Mouse (Mus musculus) neural tube, embryonic 13.5 days (tissue): ENCODE results near the gene Pold1. TPM values are rescaled to one million over a fixed set of nuclear protein-coding genes. Genes with fewer than 3 reads are reported as not detected.
A peak's percentile ranks its signal among the peaks of the same experiment; 100 is the strongest.

ENCODE experiments used
- ATAC-seq: fragments of 200-750 bp; cut with Nextera tagmentation; 2 replicates; pipeline ENCODE4 v1.8.0; 2017; ENCODE audit warnings: low read depth, mild to moderate bottlenecking, moderate TSS enrichment, moderate library complexity
- H3K27ac ChIP-seq: fragments of 300-500 bp; sonication (generic); replicated peaks from 2 replicates; pipeline ENCODE4 v1.5.1; 2015; ENCODE audit warnings: moderate library complexity, mild to moderate bottlenecking, inconsistent platforms
- H3K27me3 ChIP-seq: fragments of 300-500 bp; sonication (generic); 2 replicates; pipeline ENCODE4 v1.6.1; 2015; ENCODE audit warnings: mild to moderate bottlenecking, inconsistent platforms
- H3K36me3 ChIP-seq: fragments of 300-500 bp; sonication (generic); 2 replicates; pipeline ENCODE4 v1.6.1; 2015; ENCODE audit warnings: mild to moderate bottlenecking, inconsistent platforms
- H3K4me1 ChIP-seq: fragments of 300-500 bp; sonication (generic); replicated peaks from 2 replicates; pipeline ENCODE4 v1.6.1; 2015; ENCODE audit warnings: inconsistent platforms
- H3K4me2 ChIP-seq: fragments of 300-500 bp; sonication (generic); 2 replicates; pipeline ENCODE4 v1.6.1; 2015; ENCODE audit warnings: inconsistent platforms, mild to moderate bottlenecking, moderate library complexity
- H3K4me3 ChIP-seq: fragments of 300-500 bp; sonication (generic); 2 replicates; pipeline ENCODE4 v1.5.1; 2015; ENCODE audit warnings: mild to moderate bottlenecking, inconsistent platforms
- H3K9ac ChIP-seq: fragments of 300-500 bp; sonication (generic); 2 replicates; pipeline ENCODE4 v1.6.1; 2015; ENCODE audit warnings: moderate library complexity, mild to moderate bottlenecking, inconsistent platforms
- H3K9me3 ChIP-seq: fragments of 300-500 bp; sonication (generic); 2 replicates; pipeline ENCODE4 v1.6.1; 2016; ENCODE audit warnings: inconsistent platforms
- WGBS: fragments of 180-500 bp; shearing (Covaris S2); methylation state at CpG from one replicate; pipeline ENCODE4 v1.1.7; 2015; 5-methylcytosine and 5-hydroxymethylcytosine counted together
- polyA plus RNA-seq: library from polyadenylated mRNA; unstranded; fragments of >200 nt; fragmentation: Nextera tagmentation; extraction: Ambion mirVana; gene quantifications from 2 replicates; pipeline ENCODE4 v1.2.1, GENCODE M21; 2015

Pold1 gene
- polyA plus RNA-seq, 1 experiment from 2014 or later, result 22.5 TPM

GRCm38 (mm10) chr7:44500046-44500445, 48.6 kb downstream of the Pold1 start:
- Histone ChIP-seq H3K27ac (no peak overlapping the region), H3K9me3 (no peaks in the 10 kb centered on the region), H3K36me3 (no peaks in the 10 kb centered on the region), H3K4me2 (no peak overlapping the region), H3K9ac (no peak overlapping the region), H3K4me3 (no peak overlapping the region), H3K27me3 (peaks cover 3% of the 10 kb centered on the region; the same call in 1 of the 2 replicates), H3K4me1 (peaks cover 19% of the 10 kb centered on the region)
- no peak for ATAC-seq
- WGBS, result 58% methylated on average over 20 of the region's 20 CpGs

- no peak overlapping the region for H3K27ac ChIP-seq
- no peak overlapping the region for H3K9ac ChIP-seq
- peaks cover 3% of the 10 kb centered on the region; the same call in 1 of the 2 replicates for H3K27me3 ChIP-seq
- peaks cover 4% of the 10 kb centered on the region; the same call in 1 of the 2 replicates for H3K36me3 ChIP-seq
- no peak overlapping the region for H3K4me3 ChIP-seq
- peaks cover 30% of the 10 kb centered on the region for H3K4me1 ChIP-seq
- 81% methylated on average over 1 of the region's 1 CpGs for WGBS
- no peak overlapping the region for H3K4me2 ChIP-seq
- no peak for ATAC-seq
- H3K9me3 ChIP-seq, result no peaks in the 10 kb centered on the region
These were observed 49.7 kb downstream of the Pold1 start for GRCm38 (mm10) chr7:44498922-44499321.

DNA sequence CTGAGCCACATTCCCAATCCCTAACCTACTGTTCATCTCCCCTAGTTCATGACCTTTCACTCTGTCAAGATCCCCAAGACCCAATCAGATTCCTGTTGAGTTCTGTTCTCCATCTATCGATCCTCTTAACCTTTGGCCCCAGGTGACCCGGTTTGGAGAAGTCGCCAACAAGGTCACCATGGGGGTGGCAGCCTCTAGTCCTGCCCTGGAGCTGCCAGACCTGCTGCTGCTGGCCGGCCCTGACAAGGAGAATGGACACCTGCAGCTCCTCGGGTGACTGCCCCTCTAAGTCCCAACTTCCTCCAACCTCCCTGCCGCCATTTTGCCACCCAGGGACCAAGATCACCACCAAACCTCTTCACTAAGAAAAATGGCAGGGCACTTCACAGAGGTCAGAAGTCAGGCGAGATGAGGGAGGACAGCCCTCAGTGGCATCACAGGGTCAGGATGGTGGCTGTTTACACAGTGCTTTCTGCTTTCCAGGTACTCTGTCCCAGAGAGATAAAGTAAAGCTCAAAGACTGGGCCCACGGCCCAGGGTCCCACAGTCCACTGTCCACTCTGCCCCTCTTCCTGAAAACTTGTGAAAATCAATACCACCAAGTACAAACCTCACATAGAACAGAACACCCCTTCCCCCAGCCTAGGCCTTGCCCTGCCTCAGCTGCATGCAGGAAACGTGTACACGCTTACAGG, 51.1 kb downstream of the Pold1 start:
- Histone ChIP-seq H3K27me3 (no peaks in the 10 kb centered on the region), H3K9me3 (no peaks in the 10 kb centered on the region), H3K4me2 (peak overlapping the region; percentile 85), H3K27ac (peak overlapping the region; percentile 95), H3K4me3 (peak overlapping the region; percentile 86), H3K9ac (peak overlapping the region; percentile 95), H3K36me3 (peaks cover 17% of the 10 kb centered on the region), H3K4me1 (peaks cover 32% of the 10 kb centered on the region)
- 88% methylated on average over 10 of the region's 10 CpGs for WGBS
- ATAC-seq, result no peak

GRCm38 (mm10) chr7:44496771-44497109, 51.9 kb downstream of the Pold1 start:
- Histone ChIP-seq H3K27ac (peak overlapping the region; percentile 95), H3K27me3 (no peaks in the 10 kb centered on the region), H3K36me3 (peaks cover 25% of the 10 kb centered on the region), H3K4me3 (peak overlapping the region; percentile 86), H3K4me2 (peak overlapping the region; percentile 85), H3K9me3 (no peaks in the 10 kb centered on the region), H3K9ac (peak overlapping the region; percentile 95), H3K4me1 (peaks cover 32% of the 10 kb centered on the region)
- under 1% methylated on average over 26 of the region's 26 CpGs for WGBS
- ATAC-seq, result no peak

GRCm38 (mm10) chr7:44495992-44496770, 52.5 kb downstream of the Pold1 start, which contains the start of the genes Emc10 and Fam71e1:
Gene Emc10, minus strand, starts transcription at chr7:44496529.
Gene Fam71e1, plus strand, starts transcription at chr7:44496581.
- peak; percentile 96 for ATAC-seq
- no peaks in the 10 kb centered on the region for H3K9me3 ChIP-seq
- 1% methylated on average over 58 of the region's 58 CpGs for WGBS
- peak within 1 kb of the TSS; percentile 95 for H3K27ac ChIP-seq
- peak within 1 kb of the TSS; percentile 95 for H3K9ac ChIP-seq
- H3K4me1 ChIP-seq, result peaks cover 32% of the 10 kb centered on the region
- H3K36me3 ChIP-seq, result peaks cover 30% of the 10 kb centered on the region
- H3K4me2 ChIP-seq, result peak within 1 kb of the TSS; percentile 85
- no peaks in the 10 kb centered on the region for H3K27me3 ChIP-seq
- peak within 1 kb of the TSS; percentile 86 for H3K4me3 ChIP-seq

- H3K9me3 ChIP-seq, result no peaks in the 10 kb centered on the region
- H3K9ac ChIP-seq, result peak overlapping the region; percentile 95
- H3K27ac ChIP-seq, result no peak overlapping the region
- peak overlapping the region; percentile 86 for H3K4me3 ChIP-seq
- H3K4me1 ChIP-seq, result peaks cover 32% of the 10 kb centered on the region
- ATAC-seq, result no peak
- peak overlapping the region; percentile 85 for H3K4me2 ChIP-seq
- peaks cover 41% of the 10 kb centered on the region for H3K36me3 ChIP-seq
- 75% methylated on average over 7 of the region's 7 CpGs for WGBS
- H3K27me3 ChIP-seq, result no peaks in the 10 kb centered on the region
These were observed 53.6 kb downstream of the Pold1 start for GRCm38 (mm10) chr7:44495086-44495485.

GRCm38 (mm10) chr7:44494681-44495080, 54.0 kb downstream of the Pold1 start:
- no peaks in the 10 kb centered on the region for H3K9me3 ChIP-seq
- peak overlapping the region; percentile 85; the same call in 1 of the 2 replicates for H3K4me2 ChIP-seq
- H3K27ac ChIP-seq, result no peak overlapping the region
- no peaks in the 10 kb centered on the region for H3K27me3 ChIP-seq
- H3K4me3 ChIP-seq, result peak overlapping the region; percentile 86; the same call in 1 of the 2 replicates
- peaks cover 32% of the 10 kb centered on the region for H3K4me1 ChIP-seq
- H3K36me3 ChIP-seq, result peaks cover 45% of the 10 kb centered on the region
- peak overlapping the region; percentile 27; the same call in 1 of the 2 replicates for H3K9ac ChIP-seq
- WGBS, result 95% methylated on average over 12 of the region's 12 CpGs
- ATAC-seq, result no peak

- ATAC-seq, result no peak
- Histone ChIP-seq H3K4me1 (peaks cover 29% of the 10 kb centered on the region), H3K27ac (no peak overlapping the region), H3K4me3 (no peak overlapping the region), H3K27me3 (no peaks in the 10 kb centered on the region), H3K9ac (peak overlapping the region; percentile 22; the same call in 1 of the 2 replicates), H3K4me2 (no peak overlapping the region), H3K9me3 (no peaks in the 10 kb centered on the region), H3K36me3 (peaks cover 64% of the 10 kb centered on the region)
- 91% methylated on average over 21 of the region's 21 CpGs for WGBS
These were observed 56.4 kb downstream of the Pold1 start for GRCm38 (mm10) chr7:44492166-44492826.

- no peak overlapping the region for H3K9ac ChIP-seq
- no peak overlapping the region for H3K27ac ChIP-seq
- H3K36me3 ChIP-seq, result peaks cover 64% of the 10 kb centered on the region
- no peaks in the 10 kb centered on the region for H3K27me3 ChIP-seq
- H3K4me1 ChIP-seq, result peaks cover 32% of the 10 kb centered on the region
- ATAC-seq, result no peak
- no peaks in the 10 kb centered on the region for H3K9me3 ChIP-seq
- H3K4me2 ChIP-seq, result no peak overlapping the region
- H3K4me3 ChIP-seq, result no peak overlapping the region
- WGBS, result 92% methylated on average over 5 of the region's 5 CpGs
These were observed 57.3 kb downstream of the Pold1 start for GRCm38 (mm10) chr7:44491391-44491790.

DNA sequence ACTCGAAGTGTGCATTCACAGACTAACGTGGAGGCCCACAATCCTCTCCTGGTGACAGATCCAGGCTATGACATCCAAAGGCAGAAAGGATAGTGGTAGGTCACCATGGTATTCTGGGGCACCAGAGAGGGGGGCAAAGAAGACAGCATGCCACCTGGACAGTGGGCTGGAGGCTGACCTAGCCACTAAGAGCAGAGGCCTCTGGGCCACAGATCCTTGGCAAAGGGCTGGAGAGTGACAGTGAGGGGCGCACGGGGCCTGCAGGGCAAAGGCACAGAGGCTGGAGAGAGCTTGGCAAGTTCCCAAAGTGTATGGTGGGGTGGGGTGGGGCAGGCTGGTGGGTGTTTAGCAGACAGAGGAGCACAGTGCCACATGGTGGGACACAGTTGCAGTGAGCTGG, 58.4 kb downstream of the Pold1 start:
- no peak for ATAC-seq
- Histone ChIP-seq H3K4me3 (no peak overlapping the region), H3K4me2 (no peak overlapping the region), H3K27me3 (no peaks in the 10 kb centered on the region), H3K9ac (no peak overlapping the region), H3K4me1 (peaks cover 26% of the 10 kb centered on the region), H3K9me3 (no peaks in the 10 kb centered on the region), H3K27ac (no peak overlapping the region), H3K36me3 (peaks cover 64% of the 10 kb centered on the region)
- WGBS, result 88% methylated on average over 4 of the region's 4 CpGs

DNA sequence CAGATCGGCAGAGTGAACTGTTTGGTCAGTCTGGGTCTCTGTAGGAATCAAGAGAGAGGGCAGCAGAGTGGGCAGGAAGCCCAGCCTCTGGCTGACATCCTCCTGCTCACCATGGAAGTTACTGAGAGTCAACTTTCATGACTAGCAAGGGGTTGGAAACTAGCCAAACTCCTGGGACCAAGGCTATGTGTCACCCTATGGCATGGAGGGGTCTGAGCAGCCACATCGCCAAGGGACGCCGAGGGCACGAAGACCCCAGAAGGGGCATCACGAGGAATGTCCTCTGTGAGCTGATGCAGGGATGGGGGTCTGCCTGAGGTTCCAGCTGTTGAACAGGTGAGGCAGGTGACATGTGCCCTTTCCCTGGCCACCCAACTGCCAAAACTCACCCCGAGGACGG, 60.1 kb downstream of the Pold1 start:
- peaks cover 57% of the 10 kb centered on the region for H3K36me3 ChIP-seq
- H3K4me2 ChIP-seq, result no peak overlapping the region
- H3K27me3 ChIP-seq, result no peaks in the 10 kb centered on the region
- no peak overlapping the region for H3K4me3 ChIP-seq
- no peaks in the 10 kb centered on the region for H3K9me3 ChIP-seq
- no peak for ATAC-seq
- H3K9ac ChIP-seq, result no peak overlapping the region
- H3K4me1 ChIP-seq, result peaks cover 10% of the 10 kb centered on the region; the same call in 1 of the 2 replicates
- H3K27ac ChIP-seq, result no peak overlapping the region
- WGBS, result 93% methylated on average over 8 of the region's 8 CpGs

DNA sequence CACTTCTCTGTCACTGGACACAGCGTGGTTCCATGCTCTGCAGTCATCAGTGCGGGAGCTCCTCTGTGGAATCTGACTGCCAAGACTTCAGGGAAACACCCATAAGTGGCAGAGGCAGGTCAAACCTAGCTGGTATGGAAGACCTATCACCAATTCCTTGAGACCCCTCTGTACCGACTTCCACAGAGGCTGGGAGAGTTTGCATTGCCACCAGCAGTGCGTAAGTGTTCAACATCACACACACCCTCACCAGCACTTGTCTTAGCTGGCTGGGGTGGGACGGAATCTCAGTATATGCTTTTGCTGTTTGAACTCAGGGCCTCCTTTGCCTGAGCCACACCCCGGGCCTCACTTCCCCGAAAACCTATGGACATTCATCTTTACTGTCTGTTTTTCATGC, 60.7 kb downstream of the Pold1 start:
- Histone ChIP-seq H3K4me1 (peaks cover 10% of the 10 kb centered on the region; the same call in 1 of the 2 replicates), H3K4me3 (no peak overlapping the region), H3K9ac (0 out of 2 replicates have a peak overlapping the region, but pooled peaks have one; percentile 17), H3K9me3 (no peaks in the 10 kb centered on the region), H3K27ac (no peak overlapping the region), H3K36me3 (peaks cover 51% of the 10 kb centered on the region), H3K27me3 (no peaks in the 10 kb centered on the region), H3K4me2 (no peak overlapping the region)
- 91% methylated on average over 7 of the region's 7 CpGs for WGBS
- no peak for ATAC-seq
